Mouse (Mus musculus) induced T-regulatory cell, adult 2 months (primary cell): ENCODE measurements at regions not wholly inside any gene's neighbourhood (a gene's known extent, or its start where the extent isn't known, plus 50 kb on each side); places are given as distances from the start of the nearest gene placed in this dataset.
"Not testable (repeated sequence)": the region's sequence is repeated elsewhere in the genome, so short reads cannot be mapped to it uniquely, and the experiment has no call there.

Experiments used
- DNase-seq: peaks from one replicate; pipeline ENCODE4 v3.0.0-alpha.2; 2012; ENCODE audit warnings: low read depth

- DNase-seq, result peak; percentile 65
Observed at GRCm38 (mm10) chr10:26577087-26577486, 176.1 kb upstream of the Arhgap18 start.

DNA sequence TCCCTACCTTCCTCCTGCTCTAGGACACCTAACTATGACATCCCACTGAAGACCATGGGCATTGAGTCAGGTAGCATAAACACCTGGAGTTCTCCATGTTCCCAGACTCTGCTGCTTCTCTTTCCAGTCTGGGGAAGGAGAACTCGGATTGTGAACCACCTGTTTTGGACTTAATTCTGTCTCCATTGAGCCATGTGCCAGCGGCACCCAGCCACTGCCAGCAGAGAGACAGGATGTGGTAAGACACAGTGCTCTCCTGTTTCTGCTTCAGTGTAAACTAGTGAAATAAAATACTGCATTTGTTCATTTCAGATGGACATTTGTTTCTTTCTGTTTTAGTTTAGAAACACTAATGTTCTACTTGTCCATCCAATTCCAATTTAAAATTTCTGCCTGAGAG, 168.1 kb upstream of the Arhgap18 start:
- DNase-seq, result peak; percentile 63

DNA sequence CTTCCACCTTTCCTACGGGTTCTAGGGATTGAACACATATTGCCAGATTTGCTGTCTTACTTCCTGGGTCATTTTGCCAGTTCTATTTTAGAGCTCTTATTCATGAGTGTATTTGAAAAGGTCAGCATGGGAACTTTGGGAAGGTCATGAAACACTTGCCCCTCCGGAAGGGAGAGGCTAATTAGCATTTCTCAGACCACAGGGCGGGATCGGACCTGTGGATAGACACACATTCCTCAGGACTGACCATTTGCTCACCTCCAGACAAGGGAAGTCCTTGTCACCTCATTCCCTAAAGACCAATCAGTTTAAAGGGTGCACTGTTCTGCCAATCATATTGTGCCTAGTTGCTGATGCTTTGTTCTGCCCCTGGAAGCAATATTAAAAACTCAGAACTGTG, 146.1 kb upstream of the Arhgap18 start:
- DNase-seq, result not testable (repeated sequence)

GRCm38 (mm10) chr10:26611246-26611645, 142.0 kb upstream of the Arhgap18 start:
- DNase-seq, result no peak

GRCm38 (mm10) chr10:26630196-26630760, 122.9 kb upstream of the Arhgap18 start:
- peak; percentile 19 for DNase-seq

DNA sequence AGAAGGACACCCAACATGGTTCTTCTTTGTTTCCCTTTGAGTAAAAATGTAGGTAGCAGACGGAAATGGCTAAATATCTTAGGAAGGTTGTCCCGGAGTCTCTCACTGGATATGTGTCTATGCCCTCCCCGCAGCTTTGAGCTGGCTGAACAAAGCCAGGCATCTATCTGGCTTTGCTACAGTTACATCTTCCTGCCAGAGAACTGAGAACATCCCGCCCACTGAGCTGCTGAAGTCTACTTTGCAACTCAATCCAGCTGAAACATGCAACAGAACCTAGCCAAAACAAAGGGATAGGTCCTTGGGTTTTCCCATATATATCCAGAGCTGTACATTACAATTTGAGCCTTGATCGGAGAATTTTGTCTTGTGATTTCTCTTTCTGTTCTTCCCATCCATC, 121.0 kb upstream of the Arhgap18 start:
- DNase-seq, result no peak

GRCm38 (mm10) chr10:26637459-26637858, 115.8 kb upstream of the Arhgap18 start:
- DNase-seq, result no peak

DNA sequence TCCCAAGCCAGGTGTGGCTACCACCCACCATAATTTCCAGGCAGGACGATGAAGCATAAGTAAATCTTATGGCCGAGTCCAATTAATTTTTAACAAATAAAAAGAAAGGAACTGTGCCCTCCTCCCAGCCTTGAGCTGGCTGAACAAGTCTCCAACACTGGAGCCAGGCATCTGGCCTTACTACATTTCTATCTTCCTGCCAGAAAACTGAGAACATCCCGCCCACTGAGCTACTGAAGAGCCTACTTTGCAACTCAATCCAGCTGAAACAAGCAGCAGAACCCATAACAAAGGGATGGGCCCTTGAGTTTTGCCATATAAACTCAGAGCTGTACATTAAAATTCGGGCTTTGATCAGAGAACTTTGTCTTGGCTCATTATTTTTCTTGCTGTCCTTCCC, 115.2 kb upstream of the Arhgap18 start:
- DNase-seq, result no peak

- no peak for DNase-seq
Observed at GRCm38 (mm10) chr10:26639118-26639517, 114.1 kb upstream of the Arhgap18 start.

DNA sequence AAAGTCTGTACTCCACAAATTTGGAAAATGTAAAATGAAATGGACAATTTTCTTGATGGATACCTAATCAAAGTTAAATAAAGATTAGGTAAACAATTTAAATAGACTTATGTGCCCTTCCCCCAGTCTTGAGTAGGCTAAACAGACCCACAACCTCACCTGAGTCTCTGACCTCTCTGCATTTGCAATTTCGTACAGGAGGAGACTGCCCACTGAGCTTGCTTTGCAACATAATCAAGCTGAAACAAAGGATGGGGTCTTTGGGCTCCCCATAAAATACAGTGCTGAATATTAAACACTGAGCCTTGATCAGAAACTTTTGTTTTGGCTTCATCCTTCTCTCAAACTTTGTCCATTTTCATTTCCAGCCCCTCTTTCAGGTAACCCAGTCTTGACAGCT, 100.1 kb upstream of the Arhgap18 start:
- DNase-seq, result no peak

DNA sequence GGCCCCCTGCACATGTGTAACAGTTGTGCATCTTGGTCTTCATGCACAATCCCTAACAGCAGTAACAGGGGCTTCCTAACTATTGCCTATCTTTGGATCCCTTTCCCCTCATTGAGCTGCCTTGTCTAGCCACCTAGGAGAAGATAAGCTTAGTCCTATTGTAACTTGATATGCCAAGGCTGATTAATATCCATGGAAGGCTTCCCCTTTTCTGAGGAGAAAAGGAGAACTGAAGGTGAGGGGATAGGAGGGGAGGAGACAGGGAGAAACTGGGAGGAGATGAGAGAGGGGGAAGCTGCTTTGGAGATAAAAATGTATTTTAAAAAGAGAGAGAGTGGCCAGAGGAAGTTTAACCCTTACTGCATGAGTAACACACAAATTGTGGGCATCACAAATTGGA, 89.0 kb upstream of the Arhgap18 start:
- DNase-seq, result no peak

- no peak for DNase-seq
Observed at GRCm38 (mm10) chr10:26679500-26680227, 73.6 kb upstream of the Arhgap18 start.

DNA sequence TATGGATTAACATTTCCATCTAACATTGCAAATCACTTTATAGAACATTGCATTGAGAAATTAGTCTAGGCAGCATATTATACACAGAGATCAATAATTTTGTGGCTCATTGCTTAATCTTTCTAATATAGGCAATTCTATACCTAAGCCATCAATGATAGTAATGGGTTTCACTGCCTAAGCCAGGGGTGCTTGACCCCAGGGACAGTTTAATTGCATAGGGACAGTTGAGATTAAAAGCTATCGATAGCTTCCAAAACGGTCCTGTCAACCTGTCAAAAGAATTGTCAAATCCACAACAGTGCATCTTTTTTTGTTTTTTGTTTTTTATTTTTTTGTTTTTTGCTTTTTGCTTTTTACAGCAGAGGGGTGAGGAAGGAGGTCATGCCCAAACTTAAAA, 58.5 kb upstream of the Arhgap18 start:
- DNase-seq, result no peak

DNA sequence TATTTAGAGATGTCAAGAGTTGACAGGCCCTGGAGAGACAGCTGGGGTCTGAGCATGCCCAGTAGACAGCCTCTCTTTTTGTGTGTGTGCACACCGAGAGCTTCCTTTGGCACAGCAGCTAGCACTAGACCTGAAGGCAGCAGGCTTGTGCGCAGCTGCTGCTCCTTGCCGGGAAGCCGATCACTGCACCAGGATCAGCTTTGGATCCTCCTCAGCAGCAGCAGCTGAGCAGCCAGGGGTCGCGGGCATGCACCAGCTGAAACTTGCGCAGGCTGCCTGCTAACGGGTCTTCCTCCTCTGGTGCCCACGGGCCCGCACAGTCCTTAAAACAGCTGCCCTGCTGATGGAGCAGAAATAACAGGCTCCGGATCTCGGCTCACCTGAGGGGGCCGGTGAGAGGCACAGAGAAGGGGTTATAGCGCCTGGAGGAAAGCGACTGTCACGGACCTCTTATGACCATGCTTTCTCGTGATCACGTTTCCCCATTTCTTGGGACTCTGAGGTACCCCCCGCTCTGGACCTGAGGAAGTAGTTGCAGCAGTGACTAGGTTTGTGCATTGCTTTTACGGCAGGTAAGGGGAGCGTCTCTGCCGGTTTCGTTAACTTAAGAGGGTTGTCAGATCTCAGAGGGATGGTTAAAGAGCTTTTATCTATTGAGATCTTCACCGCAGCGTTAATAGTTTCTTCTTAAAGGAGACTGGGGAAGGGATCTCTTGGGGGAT, 57.8 kb upstream of the Arhgap18 start:
- peak; percentile 16 for DNase-seq
